Mouse (Mus musculus) hindbrain, embryonic 11.5 days (tissue): ENCODE data around the gene Nbr1. TPM values are rescaled to one million over a fixed set of nuclear protein-coding genes. Genes with fewer than 3 reads are reported as not detected.
A peak's percentile ranks its signal among the peaks of the same experiment; 100 is the strongest.
"Not testable (repeated sequence)": the region's sequence is repeated elsewhere in the genome, so short reads cannot be mapped to it uniquely, and the experiment has no call there.

Experiments
- ATAC-seq: fragments of 200-750 bp; cut with Nextera tagmentation; 2 replicates; pipeline ENCODE4 v1.8.0; 2017; ENCODE audit warnings: mild to moderate bottlenecking, moderate TSS enrichment, moderate library complexity; ENCODE audit not compliant: low FRiP score
- DNase-seq: peaks from one replicate; pipeline ENCODE4 v3.0.0-alpha.2; 2015; ENCODE audit warnings: low spot score
- H3K27ac ChIP-seq: fragments of 300-500 bp; sonication (generic); 2 replicates; pipeline ENCODE4 v1.5.1; 2014; ENCODE audit warnings: mild to moderate bottlenecking, low read depth, low read length
- H3K27me3 ChIP-seq: fragments of 300-500 bp; sonication (generic); 2 replicates; pipeline ENCODE4 v1.6.1; 2014; ENCODE audit warnings: mild to moderate bottlenecking, low read length, moderate library complexity, mixed read lengths; ENCODE audit not compliant: control insufficient read depth, insufficient read depth
- H3K36me3 ChIP-seq: fragments of 300-500 bp; sonication (generic); 2 replicates; pipeline ENCODE4 v1.6.1; 2014; ENCODE audit warnings: mild to moderate bottlenecking, low read length, moderate library complexity, mixed read lengths; ENCODE audit not compliant: control insufficient read depth, insufficient read depth
- H3K4me1 ChIP-seq: fragments of 300-500 bp; sonication (generic); replicated peaks from 2 replicates; pipeline ENCODE4 v1.6.1; 2014; ENCODE audit warnings: low read length, mixed read lengths; ENCODE audit not compliant: control insufficient read depth, insufficient read depth
- H3K4me2 ChIP-seq: fragments of 300-500 bp; sonication (generic); replicated peaks from 2 replicates; pipeline ENCODE4 v1.6.1; 2014; ENCODE audit warnings: mild to moderate bottlenecking, low read depth, low read length
- H3K4me3 ChIP-seq: fragments of 300-500 bp; sonication (generic); 2 replicates; pipeline ENCODE4 v1.5.1; 2014; ENCODE audit warnings: low read depth, low read length
- H3K9ac ChIP-seq: fragments of 300-500 bp; sonication (generic); 2 replicates; pipeline ENCODE4 v1.6.1; 2014; ENCODE audit warnings: low read depth, low read length
- H3K9me3 ChIP-seq: fragments of 300-500 bp; sonication (generic); 2 replicates; pipeline ENCODE4 v1.6.1; 2016; ENCODE audit warnings: low read length; ENCODE audit not compliant: control insufficient read depth
- WGBS: fragments of 180-500 bp; shearing (Covaris S2); extraction: QIAGEN DNeasy Blood & Tissue Kit; methylation state at CpG from one replicate; pipeline ENCODE4 v1.1.7; 2014; 5-methylcytosine and 5-hydroxymethylcytosine counted together
- polyA plus RNA-seq: library from polyadenylated mRNA; unstranded; fragments of >200 nt; fragmentation: Nextera tagmentation; extraction: Ambion mirVana; gene quantifications from 2 replicates; pipeline ENCODE4 v1.2.1, GENCODE M21; 2014

The Nbr1 gene
- polyA plus RNA-seq, 1 experiment from 2014 or later, result 83.0 TPM

DNA sequence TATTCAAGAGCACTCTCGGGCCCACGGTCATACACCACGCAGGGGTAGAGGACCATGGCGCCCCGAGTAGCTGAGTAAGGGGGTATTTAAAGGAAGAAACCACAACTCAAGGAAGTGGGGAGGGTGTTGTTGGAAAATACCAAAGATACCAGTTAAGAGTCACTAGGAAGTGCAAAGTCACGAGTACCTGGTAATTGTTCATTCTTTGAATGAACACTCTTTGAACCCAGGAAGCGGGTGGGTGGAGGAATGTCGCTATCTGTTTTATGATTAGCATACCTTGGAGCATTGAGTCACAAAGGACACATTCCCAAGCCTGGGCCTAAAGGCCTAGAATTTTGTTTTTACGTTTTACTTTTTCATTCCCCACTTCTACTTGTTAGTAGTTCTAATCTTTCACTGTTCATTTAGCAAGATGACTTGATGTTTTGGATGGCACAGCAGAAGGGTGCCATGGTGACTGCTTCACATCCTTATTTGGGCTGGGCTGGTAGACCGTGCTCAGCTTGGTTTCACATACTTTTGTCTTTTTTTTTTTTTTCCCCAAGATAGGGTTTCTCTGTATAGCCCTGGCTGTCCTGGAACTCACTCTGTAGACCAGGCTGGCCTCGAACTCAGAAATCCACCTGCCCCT lies 68.2 kb downstream of the Nbr1 start:
- not testable (repeated sequence) for H3K27me3 ChIP-seq, H3K4me1 ChIP-seq, H3K36me3 ChIP-seq, ATAC-seq, H3K9ac ChIP-seq, H3K9me3 ChIP-seq, H3K4me2 ChIP-seq, DNase-seq, H3K27ac ChIP-seq, H3K4me3 ChIP-seq
- WGBS, result 87% methylated on average over 11 of the region's 11 CpGs

- Histone ChIP-seq H3K9me3 (no peaks in the 10 kb centered on the region), H3K36me3 (no peaks in the 10 kb centered on the region), H3K27ac (peak overlapping the region; percentile 91), H3K27me3 (no peaks in the 10 kb centered on the region), H3K4me1 (no peaks in the 10 kb centered on the region), H3K9ac (peak overlapping the region; percentile 60), H3K4me2 (peak overlapping the region; percentile 56), H3K4me3 (peak overlapping the region; percentile 30)
- 6% methylated on average over 8 of the region's 8 CpGs for WGBS
- DNase-seq (no peak), ATAC-seq (peak; percentile 39)
Measured at GRCm38 (mm10) chr11:101626649-101626994, 74.7 kb downstream of the Nbr1 start.

DNA sequence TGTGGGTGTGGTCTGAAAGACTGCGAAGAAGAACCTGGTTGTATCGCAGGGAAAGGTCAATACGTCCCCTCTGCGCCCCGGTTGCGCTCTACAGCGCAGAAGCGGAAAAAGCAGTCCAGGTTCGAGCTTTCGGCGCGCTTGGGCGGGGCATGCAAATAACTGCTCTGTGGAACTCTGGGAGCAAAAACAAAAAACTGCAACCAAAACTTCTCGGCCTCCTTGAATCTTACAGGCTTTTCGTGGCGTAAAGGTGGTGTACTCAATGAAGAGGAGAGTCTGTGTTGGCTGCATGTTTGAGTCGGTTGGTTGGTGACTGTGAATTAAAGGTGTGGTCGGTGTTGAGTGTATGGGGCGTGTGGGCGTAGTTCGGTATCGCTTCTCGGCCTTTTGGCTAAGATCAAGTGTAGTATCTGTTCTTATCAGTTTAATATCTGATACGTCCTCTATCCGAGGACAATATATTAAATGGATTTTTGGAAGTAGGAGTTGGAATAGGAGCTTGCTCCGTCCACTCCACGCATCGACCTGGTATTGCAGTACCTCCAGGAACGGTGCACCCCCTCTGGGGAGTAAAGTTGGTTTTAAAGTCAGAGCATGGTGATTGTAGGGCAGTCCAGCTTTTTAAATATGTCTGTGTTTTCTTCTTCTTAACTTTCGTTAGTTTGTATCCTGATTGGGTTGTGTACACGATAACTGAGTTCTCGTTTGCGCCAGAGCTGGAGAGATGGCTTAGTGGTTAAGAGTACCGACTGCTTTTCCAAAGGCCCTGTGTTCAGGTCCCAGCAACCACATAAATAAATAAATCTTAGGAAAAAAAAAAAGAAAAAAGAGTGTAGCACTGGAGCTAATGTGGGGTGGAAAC lies 75.3 kb downstream of the Nbr1 start, which contains the start of gene Rdm1:
Rdm1 (plus strand) TSS at position 201 of the 862 bp plus-strand sequence.
- H3K36me3 ChIP-seq, result no peaks in the 10 kb centered on the region
- under 1% methylated on average over 32 of the region's 34 CpGs for WGBS
- H3K4me3 ChIP-seq, result peak within 1 kb of the TSS; percentile 51

DNA sequence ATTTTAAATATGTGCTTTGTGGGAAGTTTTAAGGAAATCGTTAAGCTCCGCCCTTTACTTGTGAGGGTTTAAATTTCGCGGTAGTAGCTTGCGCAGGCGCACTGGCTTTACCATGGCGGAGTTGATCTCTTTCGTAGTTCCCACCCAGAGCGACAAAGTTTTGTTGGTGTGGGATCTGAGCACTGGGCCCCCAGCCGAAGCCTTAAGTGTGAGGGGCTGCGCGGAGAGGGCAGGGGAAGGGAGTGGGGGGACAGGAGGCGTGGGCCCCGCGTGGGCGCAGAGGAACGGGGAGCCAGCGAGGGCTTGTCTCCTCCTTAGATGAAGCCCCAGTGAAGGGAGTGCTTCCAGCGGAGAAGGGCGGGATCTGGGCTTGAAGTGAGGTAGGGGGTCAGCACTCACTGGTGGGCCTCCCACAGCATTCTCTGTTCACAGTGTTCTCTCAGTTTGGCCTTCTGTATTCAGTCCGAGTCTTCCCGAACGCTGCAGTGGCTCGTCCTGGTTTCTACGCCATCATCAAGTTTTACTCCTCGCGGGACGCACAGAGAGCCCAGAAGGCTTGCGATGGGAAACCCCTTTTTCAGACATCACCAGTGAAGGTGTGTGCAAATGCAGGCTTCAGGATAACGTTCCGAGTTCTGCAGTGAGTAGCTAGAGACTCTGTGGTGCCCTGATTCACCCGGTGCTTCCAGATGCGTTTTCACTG lies 76.1 kb downstream of the Nbr1 start:
- Histone ChIP-seq H3K4me1 (no peaks in the 10 kb centered on the region), H3K9me3 (no peaks in the 10 kb centered on the region), H3K27ac (peak overlapping the region; percentile 94), H3K4me2 (peak overlapping the region; percentile 90), H3K27me3 (no peaks in the 10 kb centered on the region), H3K4me3 (peak overlapping the region; percentile 51), H3K9ac (peak overlapping the region; percentile 74), H3K36me3 (no peaks in the 10 kb centered on the region)
- ATAC-seq, result peak; percentile 52
- under 1% methylated on average over 33 of the region's 33 CpGs for WGBS
- peak; percentile 94 for DNase-seq

More for the DNA sequence above, 75.3 kb downstream of the Nbr1 start, which contains the start of gene Rdm1:
- Histone ChIP-seq H3K9me3 (no peaks in the 10 kb centered on the region), H3K27me3 (no peaks in the 10 kb centered on the region), H3K9ac (peak within 1 kb of the TSS; percentile 74), H3K4me2 (peak within 1 kb of the TSS; percentile 90), H3K4me1 (no peaks in the 10 kb centered on the region), H3K27ac (peak within 1 kb of the TSS; percentile 94)
- peak; percentile 86 for DNase-seq
- peak; percentile 93 for ATAC-seq

DNA sequence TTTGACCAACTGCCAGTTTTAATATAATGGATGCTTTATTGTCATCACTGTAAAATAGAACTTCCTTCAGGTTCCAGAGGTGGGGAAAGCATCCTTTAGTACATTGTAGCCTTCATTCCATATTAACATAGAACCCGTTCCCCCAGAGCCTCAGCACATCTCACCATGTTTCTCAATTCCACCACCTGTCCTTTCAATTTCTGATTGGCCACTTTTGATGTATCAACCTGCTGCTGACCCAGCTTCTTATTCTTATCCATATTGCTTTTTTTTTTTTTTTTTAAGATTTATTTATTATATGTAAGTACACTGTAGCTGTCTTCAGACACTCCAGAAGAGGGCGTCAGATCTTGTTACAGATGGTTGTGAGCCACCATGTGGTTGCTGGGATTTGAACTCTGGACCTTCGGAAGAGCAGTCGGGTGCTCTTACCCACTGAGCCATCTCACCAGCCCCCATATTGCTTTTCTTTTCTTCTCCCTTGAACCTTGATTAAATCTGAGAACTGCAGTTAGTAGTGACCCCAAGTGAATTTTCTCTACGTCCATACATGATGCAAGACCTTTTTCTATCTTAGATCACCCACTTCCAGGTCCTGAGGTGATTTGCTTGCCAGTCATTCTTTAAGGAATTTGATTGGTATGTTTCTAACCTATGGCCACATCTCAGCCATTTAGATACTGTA lies 76.9 kb downstream of the Nbr1 start:
- 78% methylated on average over 4 of the region's 5 CpGs for WGBS
- not testable (repeated sequence) for H3K9ac ChIP-seq, H3K9me3 ChIP-seq, H3K4me1 ChIP-seq, H3K36me3 ChIP-seq, H3K27ac ChIP-seq, DNase-seq, ATAC-seq, H3K27me3 ChIP-seq
- H3K4me2 ChIP-seq, result peak overlapping the region; percentile 90; the same call in 1 of the 2 replicates
- H3K4me3 ChIP-seq, result peak overlapping the region; percentile 51

Other genes starting within 250 kb of the Nbr1 start
- 166 and 178 TPM in 2 replicates for gene Becn1, start 249.9 kb upstream of the Nbr1 start, polyA plus RNA-seq
- 138 and 143 TPM in 2 replicates for gene Psme3, start 235.9 kb upstream of the Nbr1 start, polyA plus RNA-seq
- 1.4 and 1.8 TPM in 2 replicates for gene Aoc2, start 227.1 kb upstream of the Nbr1 start, polyA plus RNA-seq
- 0.10 TPM in 1 of 2 replicates, not detected in the other for gene Aoc3, start 221.5 kb upstream of the Nbr1 start, polyA plus RNA-seq
- gene G6pc, start 184.6 kb upstream of the Nbr1 start, polyA plus RNA-seq, result not detected in 2 replicates
- 90.9 and 97.5 TPM in 2 replicates for gene Aarsd1, start 134.5 kb upstream of the Nbr1 start, polyA plus RNA-seq
- gene Gm27029, start 127.4 kb upstream of the Nbr1 start, polyA plus RNA-seq, result 9.3 and 10.3 TPM in 2 replicates
- gene Rundc1, start 127.1 kb upstream of the Nbr1 start, polyA plus RNA-seq, result 14.2 and 16.9 TPM in 2 replicates
- gene Ptges3l, start 126.8 kb upstream of the Nbr1 start, polyA plus RNA-seq, result 3.1 and 3.5 TPM in 2 replicates
- 387 and 395 TPM in 2 replicates for gene Rpl27, start 109.9 kb upstream of the Nbr1 start, polyA plus RNA-seq
- 4.5 and 5.0 TPM in 2 replicates for gene Ifi35, start 103.7 kb upstream of the Nbr1 start, polyA plus RNA-seq
- 88.0 and 127 TPM in 2 replicates for gene Rnd2, start 87.2 kb upstream of the Nbr1 start, polyA plus RNA-seq
- 74.5 and 89.4 TPM in 2 replicates for gene Vat1, start 85.9 kb upstream of the Nbr1 start, polyA plus RNA-seq
- 19.7 and 20.2 TPM in 2 replicates for gene Brca1, start 194 bp upstream of the Nbr1 start, polyA plus RNA-seq
- gene Tmem106a, start 30.1 kb downstream of the Nbr1 start, polyA plus RNA-seq, result 3.4 and 3.5 TPM in 2 replicates
- gene Gm11634, start 47.1 kb downstream of the Nbr1 start, polyA plus RNA-seq, result not detected in 2 replicates
- 34.5 and 35.5 TPM in 2 replicates for gene Rdm1, start 75.0 kb downstream of the Nbr1 start, polyA plus RNA-seq
- 14.1 and 14.2 TPM in 2 replicates for gene Arl4d, start 113.4 kb downstream of the Nbr1 start, polyA plus RNA-seq
- gene Dhx8, start 180.8 kb downstream of the Nbr1 start, polyA plus RNA-seq, result 37.0 and 39.9 TPM in 2 replicates
- gene Etv4, start 233.2 kb downstream of the Nbr1 start, polyA plus RNA-seq, result 4.6 and 5.7 TPM in 2 replicates